Mouse (Mus musculus) Patski (cell line): ENCODE results near the gene Rab3a. TPM values are rescaled to one million over a fixed set of nuclear protein-coding genes. Genes with fewer than 3 reads are reported as not detected.
A peak's percentile ranks its signal among the peaks of the same experiment; 100 is the strongest.

Experiments used
- ATAC-seq: fragments of 100-300 bp; one replicate; pipeline ENCODE4 v1.8.0; 2021
- CTCF ChIA-PET: fragments of 350-600 bp; sonication (Branson Sonifier 250); formaldehyde crosslinking; loops from one replicate; lab custom pipeline; 2022; ENCODE audit warnings: inconsistent platforms; lab: Charles Lee
- POLR2A ChIA-PET: fragments of 350-600 bp; sonication (Branson Sonifier 250); formaldehyde crosslinking; loops from one replicate; lab custom pipeline; 2022; ENCODE audit warnings: antibody characterized with exemption, inconsistent platforms; lab: Charles Lee
- DNase-seq: peaks from one replicate; pipeline ENCODE4 v3.0.0-alpha.2; 2011; ENCODE audit warnings: low read depth, low spot score
- H3K27me3 ChIP-seq: fragments of 371-371 bp; one replicate; pipeline ENCODE4 v1.5.1; 2021
- CTCF ChIP-seq: fragments of 100-300 bp; IDR thresholded peaks from one replicate; pipeline ENCODE4 v1.5.1; 2021
- in situ Hi-C: fragments of 300-500 bp; cut with MboI; formaldehyde crosslinking; loops from 3 replicates; pipeline ENCODE4 v1.11.1; 2018; ENCODE audit warnings: low pct_unique_long_range_greater_than_20kb, mixed read lengths
- polyA plus RNA-seq: library from polyadenylated mRNA; unstranded; gene quantifications from one replicate; pipeline ENCODE4 v1.2.3, GENCODE M21; 2021

Rab3a gene
- polyA plus RNA-seq, 1 experiment from 2014 or later, result 35.0 TPM

DNA sequence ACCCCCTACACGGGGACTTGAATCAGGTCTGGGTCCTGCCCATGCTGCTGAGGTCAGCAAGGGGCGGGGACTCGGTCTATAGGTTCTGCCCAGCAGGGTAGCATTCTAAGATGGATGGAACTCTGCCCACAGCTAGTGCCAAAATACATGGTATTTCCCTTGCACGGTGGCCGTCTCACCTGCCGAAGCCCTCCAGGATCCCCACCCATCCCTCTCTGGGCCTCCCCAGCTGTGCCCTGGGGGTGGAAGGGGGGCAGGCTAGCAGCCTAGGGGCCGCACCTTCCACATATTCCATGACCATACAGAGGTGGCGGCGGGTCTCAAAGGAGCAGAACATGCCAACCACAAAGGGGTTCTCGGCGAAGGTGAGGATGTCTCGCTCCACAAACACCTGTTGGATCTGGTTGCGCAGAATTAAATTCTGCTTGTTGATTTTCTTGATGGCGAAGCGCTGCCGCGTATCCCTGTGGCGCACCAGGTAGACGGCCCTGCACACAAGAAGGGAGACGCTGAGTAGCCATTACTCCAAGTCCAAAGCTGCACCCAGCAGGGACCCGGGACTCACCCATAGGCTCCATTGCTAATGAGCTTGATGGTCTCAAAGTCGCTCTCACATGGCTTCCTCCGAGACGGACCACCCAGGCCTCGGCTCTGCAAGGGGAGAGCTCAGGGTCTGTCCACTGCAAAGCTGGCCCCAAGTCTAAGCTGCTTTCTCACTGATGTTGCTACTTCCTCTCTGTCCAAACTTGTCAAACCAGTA lies 32.0 kb downstream of the Rab3a start:
- H3K27me3 ChIP-seq, result no peaks in the 10 kb centered on the region
- DNase-seq (no peak), ATAC-seq (no peak)
- CTCF ChIA-PET, result interaction anchor here (0.9 kb wide), 1 partner anchor 9 kb away, joined by 3 read pairs; no protein-coding TSS in a partner anchor
- TF ChIP-seq CTCF, result no peak
- in situ Hi-C loops, result no loop called here
- POLR2A ChIA-PET, result no interaction called here

DNA sequence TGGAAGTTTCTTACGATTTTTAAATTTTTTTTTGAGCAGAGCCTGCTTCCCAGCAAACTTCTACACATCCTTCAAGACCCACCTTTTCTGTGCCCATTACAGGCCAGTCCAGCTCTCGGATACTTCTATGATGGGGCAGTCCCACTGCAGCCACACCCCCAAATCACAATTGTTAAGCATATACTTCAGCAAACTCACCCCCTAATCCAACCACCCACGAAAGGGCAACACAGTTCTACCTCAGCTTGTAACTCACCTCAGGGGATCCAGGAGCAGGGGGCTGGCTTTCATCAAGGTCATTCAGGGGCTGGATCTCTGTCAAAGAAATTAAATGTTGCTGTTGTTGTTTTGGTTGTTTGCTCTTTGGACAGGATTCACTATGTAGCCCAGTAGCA lies 32.6 kb downstream of the Rab3a start:
- CTCF ChIA-PET, result interaction anchor here (0.9 kb wide), 1 partner anchor 9 kb away, joined by 3 read pairs; no protein-coding TSS in a partner anchor
- ATAC-seq (no peak), DNase-seq (no peak)
- no peaks in the 10 kb centered on the region for H3K27me3 ChIP-seq
- no peak for TF ChIP-seq CTCF
- in situ Hi-C loops, result no loop called here
- POLR2A ChIA-PET, result no interaction called here

DNA sequence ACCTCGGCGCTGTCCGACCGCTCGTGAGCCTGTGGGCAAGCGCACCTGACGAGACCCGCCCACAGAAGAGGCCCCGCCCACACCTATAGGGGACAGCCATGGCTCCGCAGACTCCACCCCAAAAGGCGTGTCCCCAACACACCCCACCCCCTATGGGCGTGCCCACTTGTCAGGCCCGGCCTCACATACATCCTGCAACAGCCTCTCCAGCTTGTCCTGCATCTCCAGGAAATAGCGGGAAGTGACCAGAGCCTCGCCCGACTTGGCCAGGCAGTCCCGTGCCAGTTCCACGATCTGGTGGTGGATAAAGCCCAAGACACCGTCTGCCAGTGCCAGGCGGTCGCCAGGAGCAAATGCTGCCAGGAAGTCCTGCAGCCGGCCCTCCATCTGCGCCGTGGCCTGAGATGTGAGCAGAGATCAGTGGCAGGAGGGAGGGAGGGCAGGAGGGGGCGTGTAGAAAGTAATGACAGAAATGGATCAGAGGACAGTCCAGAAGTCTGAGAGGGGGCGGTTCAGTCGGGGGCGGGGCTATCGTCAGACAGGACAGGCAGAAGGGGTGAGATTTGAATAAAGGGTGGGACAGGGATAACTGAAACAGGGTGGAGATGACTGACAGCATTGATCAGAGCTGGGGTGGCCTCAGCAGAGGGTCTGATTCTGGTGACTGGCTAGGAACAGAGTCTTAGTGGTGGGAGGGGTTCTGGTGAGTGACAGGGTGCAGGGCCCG lies 33.6 kb downstream of the Rab3a start:
- in situ Hi-C loops, result no loop called here
- ChIA-PET POLR2A (interaction anchor here (0.7 to 1.0 kb wide), 2 partner anchors 9 to 11 kb away, joined by 3 read pairs; partner anchors contain the start of gene Pik3r2), CTCF (no interaction called here)
- DNase-seq (no peak), ATAC-seq (no peak)
- H3K27me3 ChIP-seq, result no peaks in the 10 kb centered on the region
- TF ChIP-seq CTCF, result no peak

DNA sequence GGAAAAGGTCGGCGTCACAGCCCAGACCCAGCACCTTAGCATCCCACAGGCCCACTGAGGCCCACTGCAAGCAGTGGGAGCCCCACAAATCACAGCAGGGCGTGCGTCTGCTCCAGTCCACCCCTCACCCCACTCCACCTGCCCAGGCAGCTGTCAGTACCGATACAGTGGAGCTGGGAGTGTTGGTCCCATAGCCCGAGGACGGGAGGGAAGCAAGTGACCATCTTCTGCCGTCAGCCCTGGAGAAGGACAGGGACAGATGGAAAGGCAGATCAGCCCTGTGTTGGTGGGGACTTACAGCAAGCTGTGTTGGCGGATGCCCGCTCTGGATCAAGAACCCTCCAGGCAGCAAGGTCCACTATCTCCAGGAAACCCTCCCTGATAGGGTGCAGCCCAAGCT lies 34.6 kb downstream of the Rab3a start:
- no peak for DNase-seq
- no peak for TF ChIP-seq CTCF
- CTCF ChIA-PET, result no interaction called here
- no peak for ATAC-seq
- in situ Hi-C loops, result no loop called here
- POLR2A ChIA-PET, result interaction anchor here (0.7 to 1.0 kb wide), 2 partner anchors 10 to 12 kb away, joined by 3 read pairs; partner anchors contain the start of gene Pik3r2
- no peaks in the 10 kb centered on the region for H3K27me3 ChIP-seq

DNA sequence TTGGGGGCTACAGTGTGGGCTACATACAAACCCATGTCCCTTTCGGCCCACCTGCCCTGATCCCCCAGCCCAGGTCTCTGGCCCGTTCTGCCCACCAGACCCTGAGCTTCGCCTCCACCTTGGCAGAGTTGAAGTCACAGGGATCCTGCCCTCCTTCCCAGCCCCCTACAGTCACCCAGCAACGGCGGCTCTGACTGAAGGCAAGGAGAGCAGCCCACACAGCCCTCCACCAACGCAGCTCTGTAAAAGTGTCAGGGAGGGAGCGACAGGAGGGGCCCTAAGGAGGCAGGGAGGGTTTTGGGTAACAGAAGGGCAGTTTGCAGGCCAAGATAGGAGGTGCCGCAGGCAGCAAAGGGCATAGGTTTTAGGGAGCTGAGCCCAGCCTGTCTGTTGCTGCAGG lies 36.4 kb downstream of the Rab3a start:
- ATAC-seq, result no peak
- in situ Hi-C loops, result no loop called here
- no peak for DNase-seq
- no peaks in the 10 kb centered on the region for H3K27me3 ChIP-seq
- CTCF ChIA-PET, result interaction anchor here (0.8 kb wide), 1 partner anchor 28 kb away, joined by 3 read pairs; no protein-coding TSS in a partner anchor
- POLR2A ChIA-PET, result interaction anchor here (0.8 to 2.3 kb wide), 3 partner anchors 12 to 14 kb away, joined by 3 to 11 read pairs (median 11); partner anchors contain the start of gene Pik3r2
- no peak for TF ChIP-seq CTCF

DNA sequence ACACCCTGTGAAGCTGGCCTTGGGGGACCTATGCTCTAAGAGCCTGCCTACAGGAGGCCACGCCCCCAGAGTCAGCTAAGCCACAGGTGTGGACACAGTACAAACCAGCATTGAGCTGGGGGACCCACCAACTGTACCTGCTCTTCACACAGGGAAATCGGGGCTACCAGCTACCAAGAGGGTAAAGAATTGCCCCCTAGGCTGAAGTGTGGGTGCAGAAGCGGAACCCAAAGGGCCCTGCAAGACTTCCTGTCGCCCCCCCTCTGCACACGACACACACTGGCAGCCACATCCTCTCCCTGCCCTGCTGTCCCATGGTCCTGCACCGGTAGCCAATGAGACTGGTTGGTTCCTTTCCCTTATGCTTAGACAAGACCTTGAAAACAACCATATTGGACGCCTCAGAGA lies 36.8 kb downstream of the Rab3a start:
- POLR2A ChIA-PET, result interaction anchor here (2.3 kb wide), 2 partner anchors 12 to 15 kb away, joined by 11 read pairs; partner anchors contain the start of gene Pik3r2
- no peak for DNase-seq
- TF ChIP-seq CTCF, result no peak
- no peak for ATAC-seq
- CTCF ChIA-PET, result interaction anchor here (0.8 to 1.7 kb wide), 3 partner anchors 28 to 53 kb away, joined by 3 to 5 read pairs (median 4); no protein-coding TSS in a partner anchor
- in situ Hi-C loops, result no loop called here
- H3K27me3 ChIP-seq, result no peaks in the 10 kb centered on the region

DNA sequence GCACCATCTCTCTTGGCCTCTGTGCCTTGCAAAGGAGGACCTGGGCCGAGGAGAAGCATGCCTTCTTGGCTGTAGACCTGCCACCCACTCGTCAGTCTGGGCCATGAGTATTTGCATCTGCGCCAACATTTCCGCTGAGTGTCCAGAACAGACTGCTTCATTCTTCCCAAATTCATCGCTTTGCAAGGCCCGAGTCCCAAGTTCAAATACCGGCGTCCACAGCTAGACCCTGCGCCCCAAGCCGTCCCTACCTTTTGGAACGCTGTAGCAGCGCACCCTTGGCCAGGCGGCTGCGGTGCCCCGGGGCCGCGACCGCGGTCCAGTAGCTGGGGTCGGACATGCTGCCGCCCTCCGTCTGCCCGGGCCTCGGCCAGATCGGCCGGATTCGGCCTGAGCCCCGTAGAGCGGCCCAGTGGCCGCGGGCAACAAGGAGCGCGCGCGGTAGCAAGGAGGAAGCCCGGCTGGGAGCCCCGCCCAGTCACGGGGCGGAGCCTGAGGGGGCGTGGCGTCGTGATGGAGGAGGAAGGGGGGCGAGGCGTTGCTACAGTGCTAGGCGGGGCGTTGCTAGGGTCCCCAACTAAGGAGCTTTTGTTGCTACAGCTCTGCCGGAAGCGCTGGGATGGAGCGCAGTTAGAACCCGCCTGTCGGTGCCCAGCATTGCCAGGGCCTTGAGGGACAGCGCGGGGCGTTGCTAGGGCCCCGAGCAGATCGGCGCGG lies 37.7 kb downstream of the Rab3a start:
- ChIA-PET POLR2A (interaction anchor here (1.2 to 2.3 kb wide), 3 partner anchors 11 to 15 kb away, joined by 5 to 11 read pairs (median 11); partner anchors contain the start of gene Pik3r2), CTCF (interaction anchor here (0.8 to 1.7 kb wide), 3 partner anchors 25 to 52 kb away, joined by 3 to 5 read pairs (median 4); no protein-coding TSS in a partner anchor)
- TF ChIP-seq CTCF, result no peak
- DNase-seq, result peak; percentile 74
- no peaks in the 10 kb centered on the region for H3K27me3 ChIP-seq
- ATAC-seq, result peak; percentile 71
- in situ Hi-C loops, result no loop called here

DNA sequence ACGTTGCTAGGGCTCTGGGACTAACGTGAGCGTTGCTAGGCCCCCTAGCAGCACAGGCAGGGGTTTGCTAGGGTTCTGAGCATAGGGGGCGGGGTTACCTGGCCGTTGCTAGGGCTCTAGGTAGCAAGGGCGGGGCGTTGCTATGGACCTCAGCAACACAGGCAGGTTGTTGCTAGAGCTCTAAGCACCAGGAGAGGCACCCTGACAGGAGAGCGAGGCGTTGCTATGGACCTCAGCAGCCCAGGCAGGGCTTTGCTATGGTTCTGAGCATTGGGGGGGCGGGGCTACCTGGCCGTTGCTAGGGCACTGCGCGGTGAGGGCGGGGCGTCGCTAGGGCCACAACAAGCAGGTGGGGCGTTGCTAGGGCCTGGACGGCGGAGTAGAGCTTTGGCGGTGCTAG lies 38.2 kb downstream of the Rab3a start:
- TF ChIP-seq CTCF, result no peak
- POLR2A ChIA-PET, result interaction anchor here (1.2 to 2.3 kb wide), 3 partner anchors 11 to 16 kb away, joined by 5 to 11 read pairs (median 11); partner anchors contain the start of gene Pik3r2
- in situ Hi-C loops, result no loop called here
- CTCF ChIA-PET, result interaction anchor here (0.8 to 1.7 kb wide), 3 partner anchors 25 to 52 kb away, joined by 3 to 5 read pairs (median 4); no protein-coding TSS in a partner anchor
- H3K27me3 ChIP-seq, result no peaks in the 10 kb centered on the region
- ATAC-seq (peak; percentile 5), DNase-seq (no peak)

DNA sequence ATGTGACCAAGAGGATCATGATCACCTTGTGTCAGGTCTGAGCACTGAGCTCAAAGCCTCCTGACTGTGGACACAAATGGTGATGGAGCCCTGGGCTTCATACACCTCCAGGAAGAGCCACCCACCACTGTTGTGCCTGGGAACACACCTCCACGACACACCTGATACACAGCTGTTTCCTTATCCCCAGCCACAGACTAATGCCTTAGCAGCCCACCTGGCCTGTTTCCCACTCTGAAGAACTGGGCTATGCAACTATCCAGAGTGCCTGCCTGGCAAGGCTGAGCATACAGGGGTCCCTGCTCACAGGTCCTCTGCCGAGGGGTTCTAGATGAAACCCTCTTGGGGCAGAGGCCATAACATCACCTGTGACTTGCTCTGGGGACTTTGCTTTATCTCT lies 39.7 kb downstream of the Rab3a start:
- ATAC-seq (no peak), DNase-seq (no peak)
- no peaks in the 10 kb centered on the region for H3K27me3 ChIP-seq
- ChIA-PET CTCF (interaction anchor here (0.8 to 1.5 kb wide), 2 partner anchors 19 to 47 kb away, joined by 3 to 4 read pairs; no protein-coding TSS in a partner anchor), POLR2A (no interaction called here)
- no peak for TF ChIP-seq CTCF
- in situ Hi-C loops, result no loop called here
